ENCODE assay signal across 18 mouse cellular contexts in genomic region chr12:8042626-8043394, GRCm38 (mm10).
DNase-seq lines count a peak whose midpoint lies in the region; ATAC-seq and TF ChIP-seq lines count a peak whose summit lies in the region.
"Had no signal": no experiment of that assay in that cellular context is flagged by ENCODE, and none has a peak within 500 bp of the region (broad histone marks: within the 10 kb centered on the region; RNA-seq: fewer than 3 reads in every experiment).

No protein-coding gene starts in this region.

- no peak for TF ChIP-seq POLR2A in kidney, adult 2 months (IDR thresholded peaks at IDR 0.05; ENCODE audit: low read depth, low read length)

- no peak overlapping the region for H3K4me3 ChIP-seq in kidney, adult 2 months (ENCODE audit: insufficient read depth, low read depth, low read length)
- H3K4me3 ChIP-seq: embryonic facial prominence, embryonic 15.5 days; heart, embryonic 15.5 days; hindbrain, embryonic 13.5 days; midbrain, embryonic 13.5 days had no signal

- DNase-seq in cerebellum, postnatal 14 days, result peak; percentile 23 to 28
- no peak for DNase-seq in cerebellum, adult 9-10 months
- peak; percentile 2 for DNase-seq in kidney, adult 2 months
- DNase-seq in kidney, adult 8-10 months, result no peak
- peak; percentile 9 for DNase-seq in urinary bladder, postnatal 14 days (ENCODE audit: low spot score)
- no peak for DNase-seq in urinary bladder, postnatal 10 days (ENCODE audit: low spot score)
- no peak for DNase-seq in retina, postnatal 1 day
- DNase-seq: cerebellum, adult 8-10 months; gastrocnemius, postnatal 36 days; thymus, adult 18-20 months had no signal

- no peaks in the 10 kb centered on the region for H3K4me1 ChIP-seq in kidney, adult 2 months (ENCODE audit: control insufficient read depth, insufficient read depth, low read length)
- H3K4me1 ChIP-seq: heart, embryonic 15.5 days; hindbrain, embryonic 13.5 days; midbrain, embryonic 13.5 days had no signal

- H3K27ac ChIP-seq in kidney, adult 2 months (ENCODE audit: insufficient read depth, low read depth, low read length), result no peak overlapping the region
- H3K27ac ChIP-seq: embryonic facial prominence, embryonic 15.5 days; heart, embryonic 15.5 days; hindbrain, embryonic 13.5 days; liver, embryonic 14.5 days; midbrain, embryonic 13.5 days had no signal

- no peaks in the 10 kb centered on the region for H3K27me3 ChIP-seq in kidney, adult 2 months (replicated peaks; ENCODE audit: control insufficient read depth, insufficient read depth, low read length)
- H3K27me3 ChIP-seq: CH12.LX; heart, embryonic 15.5 days; midbrain, embryonic 13.5 days had no signal

- 68% methylated on average over 7 of the region's 7 CpGs for WGBS in kidney, adult 2 months

- no peaks in the 10 kb centered on the region for H3K36me3 ChIP-seq in kidney, adult 2 months (ENCODE audit: control insufficient read depth, insufficient read depth, low read length)
- H3K36me3 ChIP-seq: embryonic facial prominence, embryonic 15.5 days; heart, embryonic 15.5 days; hindbrain, embryonic 13.5 days; midbrain, embryonic 13.5 days had no signal

- no peak for TF ChIP-seq CTCF in kidney, adult 2 months (conservative IDR thresholded peaks at IDR 0.05; ENCODE audit: insufficient read depth, insufficient read length, low read depth, low read length)

- ATAC-seq in hematopoietic stem cell, adult 5-6 weeks (replicated peaks in 1 of 2; ENCODE audit: insufficient read depth in 1 of 2, low FRiP score in 2 of 2, low TSS enrichment in 1 of 2, low read depth in 1 of 2, poor library complexity in 2 of 2, severe bottlenecking in 2 of 2), result peak; percentile 27 to 65
- ATAC-seq: activated CD4-positive, CD25-positive, alpha-beta regulatory T cell, adult 4 months; midbrain, embryonic 13.5 days had no signal

Comparison
In these comparisons a context has a peak if more than half of its experiments do, and no peak if none do; other contexts are left out.
1. DNase-seq: peak in cerebellum, postnatal 14 days (2 of 2), kidney, adult 2 months (single experiment) and urinary bladder, postnatal 14 days (single experiment); none in cerebellum, adult 9-10 months (single experiment), kidney, adult 8-10 months (0 of 2), urinary bladder, postnatal 10 days (single experiment) and retina, postnatal 1 day (single experiment).